Mouse (Mus musculus) brain, adult 2 months (tissue): ENCODE data around the gene Mrpl14.

ENCODE experiments used
- DNase-seq: peaks from one replicate; pipeline ENCODE4 v3.0.0; 2011; ENCODE audit warnings: low read depth, low spot score

Mrpl14 gene

GRCm38 (mm10) chr17:45686093-45686619, at the start of gene Mrpl14:
TSS of gene Mrpl14 (plus strand) at chr17:45686322.
- DNase-seq, result peak; percentile 96

GRCm38 (mm10) chr17:45638596-45639295, 47.4 kb upstream of the Mrpl14 start:
- no peak for DNase-seq

DNA sequence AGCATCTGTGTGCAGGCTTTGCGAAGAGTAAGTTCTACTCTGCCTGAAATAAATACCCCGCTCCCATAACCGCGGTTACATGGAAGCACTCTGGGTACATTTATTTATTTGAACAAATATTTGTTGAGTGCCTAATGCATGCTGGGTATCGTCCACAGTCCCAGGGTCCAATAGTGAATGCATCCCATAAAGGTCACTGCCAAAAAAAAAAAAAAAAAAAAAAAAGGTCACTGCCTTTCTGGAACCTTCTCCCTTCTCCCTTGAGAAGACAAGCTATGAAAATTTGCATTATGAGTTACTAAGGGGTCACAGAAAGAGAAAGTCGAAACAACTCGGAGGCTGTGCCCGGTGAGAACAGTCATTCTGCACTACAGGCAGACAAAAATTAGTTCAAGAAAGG, 44.1 kb upstream of the Mrpl14 start:
- no peak for DNase-seq

DNA sequence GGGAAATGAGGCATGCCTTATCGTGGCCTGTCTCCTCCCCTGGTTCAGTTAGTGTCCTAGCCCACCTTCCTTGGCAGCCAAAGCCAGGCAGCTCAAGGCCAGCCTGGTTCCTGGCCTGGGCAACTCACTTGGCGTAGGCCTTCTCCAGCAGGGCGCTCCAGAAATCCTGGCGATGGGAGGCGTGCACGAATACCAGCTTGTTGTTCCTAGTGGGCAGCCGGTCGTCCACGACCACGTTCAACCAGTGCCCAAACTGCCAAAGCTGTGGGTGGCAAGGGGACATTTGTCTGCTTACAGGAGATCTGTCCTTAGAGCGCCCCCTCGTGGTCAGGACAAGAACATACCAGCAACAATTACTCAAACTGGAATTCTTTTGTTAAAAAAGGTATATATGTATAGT, 43.4 kb upstream of the Mrpl14 start:
- peak; percentile 87 for DNase-seq

DNA sequence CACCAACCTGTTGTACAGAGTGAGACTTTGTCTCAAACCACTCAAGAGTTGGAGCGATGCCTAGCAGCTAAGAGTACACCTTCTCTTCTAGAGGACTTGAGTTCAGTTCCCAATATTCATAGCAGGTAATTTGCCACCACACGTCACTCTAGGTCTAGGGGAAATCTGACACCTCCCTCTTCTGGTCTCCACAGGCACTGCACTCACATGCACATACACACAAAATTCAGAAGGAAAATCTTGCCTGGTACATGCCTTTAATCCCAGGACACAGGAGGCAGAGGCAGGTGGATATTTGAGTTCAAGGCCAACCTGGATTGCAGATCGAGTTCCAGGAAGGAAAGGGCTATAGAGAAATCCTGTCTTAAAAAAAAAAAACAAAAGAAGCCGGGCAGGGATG, 41.9 kb upstream of the Mrpl14 start:
- no peak for DNase-seq

DNA sequence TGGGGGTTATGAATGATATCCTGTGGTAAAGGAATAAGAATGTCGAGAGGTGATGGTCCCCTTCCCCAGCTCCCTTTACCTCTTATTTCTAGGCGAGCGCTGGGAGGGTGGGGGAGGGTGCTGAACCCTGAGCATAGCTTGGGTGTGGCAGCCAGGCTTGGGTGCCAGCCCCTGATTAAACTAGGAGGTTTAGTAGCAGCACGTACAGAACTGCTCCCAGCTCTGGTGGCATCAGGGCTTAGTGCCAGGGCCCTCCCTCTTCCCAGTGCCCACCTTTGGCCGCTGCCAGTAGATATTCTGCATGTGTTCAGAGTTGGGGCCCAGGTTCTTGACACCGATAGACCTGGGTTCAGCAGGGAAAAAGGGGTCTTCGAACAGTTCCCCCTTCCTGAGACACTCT, 32.9 kb upstream of the Mrpl14 start:
- DNase-seq, result no peak

DNA sequence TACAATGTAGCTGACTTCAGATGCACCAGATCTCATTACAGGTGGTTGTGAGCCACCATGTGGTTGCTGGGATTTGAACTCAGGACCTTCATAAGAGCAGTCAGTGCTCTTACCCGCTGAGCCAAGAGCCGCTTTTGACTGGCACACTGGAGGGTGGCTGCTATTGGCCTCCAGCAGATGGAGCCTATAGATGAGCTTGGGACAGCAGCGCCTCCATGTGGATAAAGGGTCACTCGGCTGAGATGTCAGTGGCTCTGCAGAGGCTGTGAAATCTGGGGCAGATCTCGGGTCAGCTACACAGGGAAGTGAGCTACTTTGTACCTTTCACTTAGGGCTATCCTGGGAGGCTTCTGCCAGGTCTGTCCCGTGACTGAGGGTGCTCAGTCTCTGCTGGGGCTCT, 30.3 kb upstream of the Mrpl14 start:
- peak; percentile 49 for DNase-seq

DNA sequence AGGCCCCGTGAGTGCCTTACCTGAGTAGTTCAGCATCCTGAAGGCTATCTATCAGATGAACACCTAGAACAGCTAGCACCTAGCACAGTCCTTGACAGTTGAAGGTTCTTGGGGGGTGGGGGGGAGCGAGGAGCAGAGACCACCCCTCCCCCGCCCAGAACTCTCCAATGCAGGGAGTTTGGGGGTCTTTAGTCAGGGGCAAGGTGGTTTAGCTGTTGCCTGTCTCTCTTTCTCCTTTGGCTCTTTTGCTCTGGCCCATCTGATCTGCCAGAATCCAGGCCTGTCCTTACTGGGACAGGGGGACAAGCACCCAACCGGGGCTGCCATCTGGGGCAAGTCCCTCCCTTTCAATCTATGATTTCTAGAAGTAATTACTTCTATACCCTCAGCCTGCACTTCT, 26.9 kb upstream of the Mrpl14 start, which contains the start of gene Capn11:
Capn11 (minus strand) TSS at position 101 of the 400 bp plus-strand sequence.
- DNase-seq, result no peak

DNA sequence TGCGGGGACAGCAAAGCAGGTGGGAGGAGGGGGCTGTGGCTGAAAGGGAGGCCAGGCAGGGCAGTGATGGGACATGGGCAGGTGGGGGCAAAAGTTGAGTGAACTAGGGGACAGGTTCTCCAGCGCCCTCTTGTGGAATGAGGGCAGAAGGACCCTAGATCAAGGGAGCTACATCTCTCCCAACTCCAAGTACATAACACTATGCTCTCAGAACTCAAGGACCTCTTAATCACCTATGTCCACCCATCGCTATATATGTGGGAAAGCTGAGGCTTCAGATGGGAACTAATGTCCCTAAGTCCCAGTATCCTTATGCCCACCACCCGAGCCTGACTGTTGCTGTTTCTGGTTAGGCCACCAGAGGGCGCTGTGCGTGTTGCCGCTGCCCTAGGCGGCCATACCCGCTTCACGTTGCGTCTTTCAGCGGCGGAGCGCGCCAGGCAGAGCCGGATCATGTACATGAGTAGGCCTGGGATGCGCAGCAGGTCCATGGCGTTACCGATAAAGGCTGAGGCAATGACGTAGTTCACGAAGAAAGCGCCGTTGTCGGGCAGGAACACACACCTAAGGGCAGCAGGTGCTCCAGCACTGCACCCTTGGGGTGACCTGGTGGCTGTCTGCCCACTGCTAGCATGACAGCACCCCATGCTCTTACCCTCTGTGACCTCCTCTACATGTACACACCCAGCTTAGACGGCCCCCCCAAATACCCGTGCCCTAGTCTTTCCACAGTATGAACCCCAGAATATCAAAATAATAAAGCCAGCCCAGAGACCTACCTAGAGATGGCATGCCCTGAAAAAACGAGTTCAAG, 22.8 kb upstream of the Mrpl14 start:
- peak; percentile 83 for DNase-seq

GRCm38 (mm10) chr17:45664608-45665007, 21.5 kb upstream of the Mrpl14 start:
- DNase-seq, result no peak

DNA sequence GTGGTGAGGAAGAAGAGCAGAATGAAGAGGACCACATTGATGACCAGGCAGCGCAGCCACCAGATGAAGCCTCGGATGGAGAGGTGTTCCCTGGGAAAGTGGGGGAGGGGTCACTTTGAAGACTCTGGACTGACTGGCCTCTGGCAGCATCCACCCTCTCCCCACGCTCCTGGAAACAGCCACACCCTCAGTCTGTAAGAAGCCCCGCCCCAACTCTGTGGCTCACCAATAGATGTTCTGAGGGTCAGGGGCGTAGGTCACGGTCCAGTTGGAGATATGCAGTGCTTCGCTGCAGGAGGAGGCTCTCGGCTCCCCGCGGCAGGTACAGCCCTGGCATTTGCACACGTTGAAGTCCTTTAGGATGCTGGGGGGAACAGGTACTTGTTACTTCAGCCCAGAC, 20.0 kb upstream of the Mrpl14 start:
- DNase-seq, result no peak

DNA sequence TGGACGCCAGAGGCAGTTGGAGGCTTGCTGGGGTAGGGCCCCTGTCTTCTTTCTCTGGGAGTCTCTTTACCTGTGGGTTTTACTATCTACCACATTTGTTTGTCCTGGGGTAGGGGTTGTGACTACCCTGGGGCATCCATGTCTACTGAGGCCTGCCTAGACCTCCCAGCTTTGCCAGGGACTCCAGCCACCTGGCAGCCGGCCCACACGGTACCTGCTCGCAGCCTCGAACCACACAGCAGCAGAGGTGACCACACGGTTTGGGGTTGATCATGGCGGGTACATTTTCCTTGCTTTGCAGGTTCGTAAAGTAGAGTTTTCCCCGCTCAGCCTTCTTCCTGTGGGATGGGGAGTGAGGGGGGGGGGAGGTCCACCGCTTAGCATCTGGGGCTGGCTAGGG, 18.6 kb upstream of the Mrpl14 start:
- no peak for DNase-seq

GRCm38 (mm10) chr17:45667986-45668385, 18.1 kb upstream of the Mrpl14 start:
- DNase-seq, result no peak

DNA sequence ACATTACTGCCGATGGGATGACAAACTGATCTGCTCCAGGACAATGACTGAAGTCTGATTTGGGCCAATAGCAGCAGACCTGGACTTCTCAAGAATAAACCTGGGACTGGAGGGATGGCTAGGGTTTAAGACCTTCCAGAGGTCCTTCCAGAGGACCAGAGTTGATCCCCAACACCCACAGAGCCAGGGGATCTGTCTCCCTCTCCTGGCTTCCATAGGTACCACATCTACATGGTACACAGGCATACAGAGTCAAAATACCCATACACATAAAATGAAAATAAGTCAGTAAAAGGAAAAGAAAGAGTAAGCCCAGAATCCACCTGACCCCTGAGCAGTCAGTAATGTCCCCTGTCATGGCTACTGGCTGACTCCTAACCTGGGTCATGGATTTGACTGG, 14.3 kb upstream of the Mrpl14 start:
- no peak for DNase-seq

DNA sequence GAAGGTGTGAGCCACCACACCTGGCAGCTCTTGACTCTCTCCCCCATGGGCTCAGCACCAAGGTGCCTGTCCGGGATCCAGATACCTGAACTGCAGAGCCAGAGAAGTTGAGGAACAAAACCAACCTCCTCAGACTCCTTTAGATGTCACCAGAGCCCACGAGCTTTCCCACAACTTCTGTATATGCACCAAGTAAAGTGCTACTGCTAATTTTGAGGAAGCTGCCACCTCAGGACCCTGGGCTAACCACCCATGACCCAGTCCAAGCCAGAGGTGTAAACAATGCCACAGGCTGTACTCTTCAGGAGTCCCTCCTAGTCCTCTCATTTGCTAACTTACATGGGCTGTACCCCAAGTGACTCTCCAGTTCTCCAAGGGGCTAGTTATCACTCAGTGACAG, 13.5 kb upstream of the Mrpl14 start:
- no peak for DNase-seq

DNA sequence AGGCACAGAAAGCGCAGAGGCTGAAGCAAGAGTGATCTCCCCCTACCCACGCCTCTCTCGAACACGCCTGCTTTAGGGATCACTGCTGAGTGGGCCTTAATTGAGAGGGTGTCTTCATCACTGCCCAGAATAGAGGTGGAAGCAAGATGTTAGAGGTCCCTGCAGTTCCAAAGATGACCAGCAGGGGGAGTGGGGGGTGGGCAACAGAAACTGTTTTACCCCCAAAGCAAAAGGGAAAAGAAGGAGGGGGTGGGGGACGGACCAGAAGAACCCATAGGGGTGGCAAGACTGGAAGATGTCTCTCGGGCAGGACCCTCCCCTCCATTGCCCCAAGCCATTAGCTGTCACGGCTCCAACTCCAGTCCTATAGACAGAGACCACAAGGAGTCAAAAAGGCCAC, 8.0 kb upstream of the Mrpl14 start:
- DNase-seq, result peak; percentile 52

GRCm38 (mm10) chr17:45680391-45680980, 5.6 kb upstream of the Mrpl14 start:
- peak; percentile 93 for DNase-seq

GRCm38 (mm10) chr17:45681588-45681987, 4.5 kb upstream of the Mrpl14 start:
- no peak for DNase-seq

DNA sequence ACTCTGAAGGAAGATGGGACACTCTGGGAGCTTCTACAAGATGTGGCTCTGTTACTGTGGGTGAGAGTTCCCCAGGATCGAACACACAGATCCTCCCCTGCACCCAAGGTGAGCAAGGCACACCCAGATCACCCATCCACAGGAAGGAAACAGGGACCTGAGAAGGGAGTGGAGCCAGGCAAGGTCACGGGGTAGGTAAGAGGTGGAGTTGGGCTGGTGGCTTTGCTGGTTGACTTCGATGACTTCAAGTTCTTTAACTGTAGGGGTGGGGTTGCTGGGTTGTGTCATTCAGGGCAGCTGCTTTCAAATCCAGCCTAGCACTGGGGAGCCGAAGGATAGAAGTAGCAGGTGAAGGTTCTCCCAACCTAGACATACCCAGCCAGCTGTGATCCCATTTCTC, 3.3 kb upstream of the Mrpl14 start:
- DNase-seq, result no peak

GRCm38 (mm10) chr17:45684667-45685131, 1.4 kb upstream of the Mrpl14 start:
- DNase-seq, result no peak

GRCm38 (mm10) chr17:45685171-45686092, 690 bp upstream of the Mrpl14 start:
- peak; percentile 52 for DNase-seq
